Mouse (Mus musculus) brain, embryonic 14.5 days (tissue): Measurements from ENCODE around the gene Exog.

ENCODE experiments used
- CTCF ChIP-seq: fragments of 200-500 bp; IDR thresholded peaks from 2 replicates; pipeline ENCODE4 v1.5.1; 2012; ENCODE audit warnings: inconsistent platforms, mild to moderate bottlenecking, moderate library complexity, borderline replicate concordance; ENCODE audit not compliant: insufficient read depth, insufficient read length; ENCODE audit errors: extremely low read depth
- POLR2A ChIP-seq: fragments of 200-500 bp; IDR thresholded peaks from 2 replicates; pipeline ENCODE4 v1.6.1; 2012; ENCODE audit warnings: mild to moderate bottlenecking, inconsistent platforms, borderline replicate concordance; ENCODE audit not compliant: poor library complexity, insufficient read depth, insufficient read length, severe bottlenecking; ENCODE audit errors: extremely low read depth

GRCm38 (mm10) chr9:119484420-119484819 lies 39.7 kb downstream of the Exog start:
- no peak for TF ChIP-seq POLR2A
- no peak for TF ChIP-seq CTCF
